Mouse (Mus musculus) bone marrow macrophage, adult 2 months (primary cell): ENCODE measurements around the gene Gm44511.

Experiments used
- CTCF ChIP-seq: IDR thresholded peaks from 2 replicates; pipeline ENCODE4 v1.5.1; 2012; ENCODE audit warnings: low read depth, mild to moderate bottlenecking, low read length, moderate library complexity
- POLR2A ChIP-seq: IDR thresholded peaks from 2 replicates; pipeline ENCODE4 v1.6.1; 2012; ENCODE audit warnings: mild to moderate bottlenecking, low read depth, low read length, borderline replicate concordance

GRCm38 (mm10) chr6:128765211-128765610, 60.9 kb downstream of the Gm44511 start:
- TF ChIP-seq POLR2A: no peak
- TF ChIP-seq CTCF: no peak
